Mouse (Mus musculus) right cerebral cortex, postnatal 36 days (tissue): ENCODE results near the gene Cyren.

ENCODE experiments used
- DNase-seq, 2 experiments: peaks; one replicate each; pipeline ENCODE4 v3.0.0; 2022; ENCODE audit warnings: low spot score in 2 of 2, mixed read lengths in 1 of 2

The Cyren gene

GRCm38 (mm10) chr6:34877509-34878321 is at the start of gene Cyren:
Gene Cyren (minus strand): TSS chr6:34878060.
- peak; percentile 82 for DNase-seq

GRCm38 (mm10) chr6:34927594-34927993 is 49.7 kb upstream of the Cyren start:
- no peak for DNase-seq

DNA sequence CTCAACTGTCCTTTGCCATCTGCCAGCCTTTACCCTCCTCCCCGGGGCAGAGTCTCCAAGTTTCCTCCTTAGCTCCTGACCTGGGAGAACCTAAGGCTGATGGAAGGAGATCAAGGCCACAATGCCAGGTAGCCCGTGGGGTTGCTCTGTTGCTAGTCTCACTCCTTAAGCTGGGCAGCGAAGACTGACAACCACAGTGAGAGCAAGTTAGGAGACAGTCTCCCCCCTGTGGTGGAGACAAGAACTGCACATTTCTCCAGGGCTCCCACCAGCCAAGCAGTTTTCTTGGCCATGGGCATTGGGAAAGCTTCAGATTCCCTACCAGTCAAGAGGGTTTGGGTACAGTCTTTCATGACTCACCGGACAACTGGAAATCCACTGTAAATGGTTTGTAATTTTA is 49.3 kb upstream of the Cyren start:
- peak in 1 of 2 experiments; percentile 38 for DNase-seq

DNA sequence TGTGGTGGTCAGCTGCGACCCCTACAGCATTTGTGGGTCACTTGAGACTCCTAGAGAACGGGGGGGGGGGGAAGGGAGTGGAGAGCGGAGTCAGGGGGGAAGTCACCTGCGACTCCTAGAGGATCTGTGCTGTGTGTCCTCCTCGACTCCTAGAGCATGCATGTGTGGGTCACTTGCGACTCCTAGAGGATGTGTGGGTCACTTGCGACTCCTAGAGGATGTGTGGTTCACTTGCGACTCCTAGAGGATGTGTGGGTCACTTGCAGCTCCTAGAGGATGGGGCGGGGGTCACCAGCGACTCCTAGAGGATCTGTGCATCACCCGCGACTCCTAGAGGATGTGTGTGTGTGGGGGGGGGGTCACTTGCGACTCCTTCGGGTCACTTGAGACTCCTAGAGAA is 44.1 kb upstream of the Cyren start:
- DNase-seq = no peak

DNA sequence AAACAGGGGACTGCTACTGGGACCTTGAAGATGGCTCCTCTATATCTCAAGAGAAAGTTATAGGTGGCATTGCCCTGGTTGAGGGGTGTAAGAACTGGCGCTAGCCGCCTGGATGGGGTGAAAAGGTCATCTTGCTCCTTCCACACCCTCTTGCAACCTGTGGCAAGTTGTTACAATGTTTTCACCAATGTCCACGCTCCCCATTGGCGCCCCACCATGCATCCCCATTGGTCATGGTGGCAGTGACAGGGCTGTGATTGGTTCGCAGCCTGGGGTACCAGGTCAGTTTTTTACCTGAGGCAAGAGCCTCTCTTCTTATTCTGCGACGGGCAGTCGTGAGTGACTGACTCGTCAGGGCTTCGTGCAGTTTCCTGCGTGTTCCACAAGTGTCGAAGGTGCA is 42.8 kb upstream of the Cyren start:
- no peak for DNase-seq

GRCm38 (mm10) chr6:34919956-34920355 is 42.1 kb upstream of the Cyren start, which contains the start of gene Stra8:
Gene Stra8 (plus strand): TSS chr6:34920163.
- no peak for DNase-seq

GRCm38 (mm10) chr6:34919146-34919545 is 41.3 kb upstream of the Cyren start:
- DNase-seq = no peak

DNA sequence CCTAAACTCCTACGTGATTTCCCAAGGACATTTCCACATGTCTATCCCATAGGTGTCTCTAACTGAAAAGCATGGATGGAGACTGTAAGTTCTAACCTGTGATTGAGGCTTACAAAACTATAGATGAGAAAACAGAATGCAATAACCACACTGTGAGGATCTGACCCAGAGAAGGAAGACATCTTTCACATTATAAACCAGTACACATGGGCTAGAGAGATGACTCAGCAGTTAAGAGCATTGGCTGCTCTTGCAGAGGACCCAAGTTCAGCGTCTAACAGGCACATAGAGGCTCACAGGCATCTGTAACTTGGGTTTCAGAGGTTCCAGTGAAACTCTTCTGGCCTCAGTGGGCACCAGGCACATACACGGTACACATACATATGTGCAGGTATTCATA is 36.6 kb upstream of the Cyren start:
- no peak for DNase-seq

DNA sequence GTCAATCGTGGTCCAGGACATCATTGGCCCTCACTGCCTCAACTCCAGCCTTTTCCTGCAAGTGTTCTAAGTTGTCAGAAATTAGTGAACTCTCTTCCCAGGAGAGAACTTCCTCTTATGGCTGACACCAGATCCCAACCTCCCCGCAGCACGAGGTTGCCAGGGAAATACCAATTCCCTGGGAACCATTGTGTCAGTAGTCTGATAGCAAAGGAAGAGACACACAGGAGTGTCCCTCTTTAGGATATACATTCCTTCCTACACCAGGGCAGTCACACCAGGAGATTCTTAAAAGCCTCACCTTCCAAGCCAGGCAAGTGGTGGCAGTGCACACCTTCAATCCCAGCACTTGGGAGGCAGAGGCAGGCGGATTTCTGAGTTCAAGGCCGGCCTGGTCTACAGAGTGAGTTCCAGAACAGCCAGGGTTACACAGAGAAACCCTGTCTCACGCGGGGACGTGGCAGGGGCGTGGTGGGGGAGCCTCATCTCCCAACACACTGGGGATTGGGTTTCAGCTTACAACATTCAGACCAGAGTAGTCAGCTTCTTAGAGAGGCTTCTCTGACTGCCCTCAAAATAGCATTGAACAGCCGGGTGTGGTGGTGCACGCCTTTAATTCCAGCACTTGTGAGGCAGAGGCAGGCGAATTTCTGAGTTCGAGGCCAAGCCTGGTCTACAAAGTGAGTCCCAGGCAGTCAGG is 35.6 kb upstream of the Cyren start:
- no peak for DNase-seq

DNA sequence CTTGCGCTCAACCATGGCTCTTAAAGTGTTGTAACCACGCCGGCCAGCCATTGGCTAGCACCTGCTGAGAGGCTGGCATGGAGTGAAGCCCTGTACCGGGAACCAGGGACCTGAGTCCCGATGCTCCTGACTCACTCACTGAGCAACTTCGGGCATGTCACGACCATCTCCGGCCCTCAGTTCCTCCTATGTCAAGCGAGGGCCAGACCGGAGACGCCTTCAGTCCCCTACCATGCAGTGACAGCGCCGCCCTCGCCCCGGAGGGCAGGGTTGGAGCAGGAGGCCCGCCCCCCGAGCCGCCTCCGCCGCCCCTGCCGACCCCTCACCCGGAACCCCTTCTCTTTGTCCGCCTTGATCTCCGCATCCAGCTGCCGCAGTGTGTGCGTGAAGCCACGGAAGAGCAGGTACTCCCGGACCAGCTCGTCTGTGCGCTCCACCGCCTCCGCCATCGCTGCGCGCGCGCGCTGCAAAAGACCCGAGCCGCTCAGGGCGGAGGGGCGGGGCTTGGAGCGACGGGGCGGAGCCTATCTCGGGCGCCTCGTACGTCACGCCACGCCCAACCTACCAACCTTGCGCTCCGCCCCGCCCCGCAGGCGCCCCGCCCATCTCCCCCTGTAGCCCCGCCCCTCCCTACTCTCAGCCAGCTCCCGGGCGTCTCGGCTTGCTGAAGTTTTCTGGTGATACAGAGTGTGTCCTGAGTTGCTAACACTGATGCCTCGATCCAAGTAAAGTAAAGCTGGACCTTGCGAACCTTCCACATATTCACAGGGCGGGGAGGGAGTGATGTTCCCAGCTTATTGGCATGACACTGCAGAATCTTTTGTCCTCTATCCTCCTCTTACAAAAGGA is 32.7 kb upstream of the Cyren start, which contains the start of gene Wdr91:
Gene Wdr91 (minus strand): TSS at position 506 of the 849 bp plus-strand sequence.
- peak; percentile 85 for DNase-seq

GRCm38 (mm10) chr6:34909631-34910345 is 31.9 kb upstream of the Cyren start:
- no peak for DNase-seq

DNA sequence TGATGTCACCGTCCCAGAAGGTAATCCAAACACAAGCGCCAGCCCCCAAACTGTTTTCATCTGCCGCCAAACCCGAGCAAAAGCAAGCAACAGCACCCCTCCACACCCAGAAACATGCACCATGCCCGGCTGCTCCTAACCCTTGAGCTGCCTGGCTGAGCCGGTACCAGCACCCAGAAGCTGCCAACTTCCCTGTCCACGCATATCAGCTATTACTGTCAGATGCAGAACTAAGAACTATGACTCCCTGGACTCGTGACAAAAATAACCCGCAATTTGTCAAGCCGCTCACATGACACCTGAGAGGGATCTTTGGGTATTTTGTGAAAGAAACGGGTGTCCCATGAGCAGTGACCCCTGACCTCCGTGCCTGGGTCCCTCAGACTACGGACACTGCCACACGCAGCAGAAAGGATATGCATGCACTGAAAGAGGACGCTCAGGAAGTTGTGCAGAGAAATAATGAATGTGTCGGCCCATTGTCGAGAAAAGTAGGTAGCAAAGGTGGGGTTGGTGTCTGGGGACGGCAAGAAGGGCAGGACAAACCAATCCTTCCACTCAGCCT is 29.9 kb upstream of the Cyren start:
- DNase-seq = no peak

DNA sequence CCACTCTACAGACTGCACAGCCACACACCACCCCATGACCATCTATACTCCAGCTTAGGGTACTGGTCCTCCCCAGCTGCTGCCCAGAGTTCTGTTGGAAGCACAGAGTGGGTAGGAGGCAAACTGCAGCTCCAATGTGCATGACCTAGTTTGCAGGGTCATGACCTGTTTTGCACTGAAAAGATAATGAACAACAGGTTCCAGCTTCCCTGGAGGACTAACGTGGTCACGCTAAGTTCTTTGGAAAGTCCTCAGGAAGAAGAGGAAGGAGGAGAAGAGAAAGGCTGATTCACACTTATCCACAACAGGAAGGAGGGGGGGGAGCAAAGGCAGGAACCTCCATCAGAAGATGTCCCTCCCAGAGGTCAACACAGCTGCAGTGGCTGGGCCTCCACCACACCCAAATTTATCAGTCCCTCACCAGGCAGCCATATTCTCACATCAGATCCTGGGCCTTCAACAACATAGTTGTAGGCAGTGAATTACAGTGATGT is 29.3 kb upstream of the Cyren start:
- DNase-seq = no peak

DNA sequence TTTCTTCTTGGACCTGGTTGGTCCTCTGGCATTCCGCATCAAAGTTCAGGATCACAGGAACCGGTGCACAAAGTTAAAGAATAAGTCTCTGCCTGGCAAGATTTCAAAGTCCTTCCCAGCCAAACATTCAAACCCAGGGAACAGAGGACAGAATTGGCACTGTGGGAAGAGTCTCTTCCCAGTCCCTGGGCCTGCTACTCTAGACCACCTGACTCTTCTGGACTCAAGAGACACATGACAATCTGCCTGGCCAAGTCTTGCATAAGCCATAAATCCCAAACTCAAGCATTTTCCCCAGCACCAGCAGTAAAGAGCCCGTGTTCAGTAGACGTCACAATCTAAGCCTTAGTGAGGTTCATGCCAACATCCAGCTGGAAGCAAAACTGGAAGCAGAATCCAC is 28.8 kb upstream of the Cyren start:
- DNase-seq = no peak

GRCm38 (mm10) chr6:34906125-34906524 is 28.3 kb upstream of the Cyren start:
- no peak for DNase-seq

- no peak for DNase-seq
Measured at GRCm38 (mm10) chr6:34904361-34904760, 26.5 kb upstream of the Cyren start.

DNA sequence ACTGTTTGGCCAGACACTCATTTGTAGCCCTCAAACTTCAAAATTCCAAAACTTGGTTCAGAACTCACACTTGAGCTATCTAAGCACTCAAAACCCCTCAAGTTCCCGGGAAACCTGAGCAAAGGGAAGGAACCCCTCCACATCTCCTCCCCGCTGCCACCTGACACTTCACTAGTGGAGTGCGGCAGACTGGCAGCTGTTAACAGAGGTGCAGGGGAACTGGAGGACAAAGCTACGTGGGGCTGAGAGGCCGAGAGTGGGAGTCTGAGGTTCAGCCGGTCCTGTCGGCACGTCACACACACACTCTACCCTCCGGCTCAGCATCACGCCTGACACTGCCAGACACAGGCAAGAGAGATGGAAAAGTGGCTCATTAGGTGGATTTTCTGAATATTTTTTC is 26.0 kb upstream of the Cyren start:
- DNase-seq = no peak

DNA sequence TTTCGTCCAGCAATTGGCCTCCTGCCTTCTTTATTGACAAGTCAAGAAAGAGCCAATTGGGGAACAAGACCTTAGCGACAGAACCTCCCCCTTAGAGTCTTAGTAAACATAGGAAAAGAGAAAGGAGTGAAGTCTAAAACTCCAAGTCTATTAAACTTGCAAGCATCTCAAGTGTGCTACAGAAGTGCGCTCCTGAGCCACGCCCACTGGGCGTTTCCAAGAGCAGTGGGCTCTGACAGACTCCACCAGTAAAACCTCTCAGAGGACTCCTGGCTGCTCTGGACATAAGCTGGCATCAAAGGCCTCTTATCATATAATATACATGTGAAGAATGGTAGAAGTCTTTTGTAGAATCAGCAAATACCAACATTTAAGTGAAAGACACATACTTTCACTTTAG is 25.6 kb upstream of the Cyren start:
- no peak for DNase-seq

DNA sequence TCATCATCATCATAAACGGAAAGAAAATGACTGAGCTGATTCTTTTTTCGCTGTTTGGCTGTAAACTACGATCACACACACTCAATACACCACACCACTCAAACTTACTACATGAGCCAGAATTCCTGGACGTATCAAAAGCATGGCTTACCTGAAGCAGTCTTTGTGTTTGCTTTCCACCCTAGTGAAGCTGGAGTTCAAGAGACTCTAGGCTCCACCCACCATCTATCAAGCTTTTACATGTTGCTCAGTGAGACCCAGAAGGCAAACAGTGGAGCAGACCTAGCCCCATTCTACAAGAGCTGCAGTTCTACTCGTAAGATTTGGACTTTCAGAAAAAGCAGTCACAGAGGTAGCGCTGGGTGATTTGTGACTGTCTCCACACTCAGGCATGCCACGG is 24.7 kb upstream of the Cyren start:
- no peak for DNase-seq

GRCm38 (mm10) chr6:34901911-34902444 is 24.1 kb upstream of the Cyren start:
- DNase-seq = no peak

- DNase-seq = no peak
Measured at GRCm38 (mm10) chr6:34900990-34901389, 23.1 kb upstream of the Cyren start.
